In genomic region chr8:79292712-79293264, GRCm38 (mm10) we compare ENCODE assay signal across 14 mouse cellular contexts. TPM values are rescaled to one million over a fixed set of nuclear protein-coding genes. Genes with fewer than 3 reads are reported as not detected.
DNase-seq lines count a peak whose midpoint lies in the region; ATAC-seq and TF ChIP-seq lines count a peak whose summit lies in the region.
"Had no signal": no experiment of that assay in that cellular context is flagged by ENCODE, and none has a peak within 500 bp of the region (broad histone marks: within the 10 kb centered on the region; RNA-seq: fewer than 3 reads in every experiment).

No protein-coding gene starts in this region.

- DNase-seq in heart, adult 8-10 months (ENCODE audit: low spot score), result no peak
- DNase-seq in lung, embryonic 14.5 days, result no peak
- no peak for DNase-seq in lung, postnatal 4 days
- DNase-seq in urinary bladder, postnatal 36 days (ENCODE audit: low spot score in 2 of 2), result no peak
- DNase-seq in retina, embryonic 14.5 days (ENCODE audit: low spot score), result no peak
- DNase-seq: cerebellum, adult 9-11 months had no signal

- peak overlapping the region; percentile 89 for H3K4me2 ChIP-seq in heart, embryonic 13.5 days
- H3K4me2 ChIP-seq in lung, embryonic 14.5 days, result peak overlapping the region; percentile 94
- H3K4me2 ChIP-seq in forebrain, embryonic 15.5 days (replicated peaks), result peak overlapping the region; percentile 70

- no peaks in the 10 kb centered on the region for H3K9me3 ChIP-seq in heart, embryonic 13.5 days
- H3K9me3 ChIP-seq in lung, embryonic 14.5 days (ENCODE audit: low read depth, low read length), result no peaks in the 10 kb centered on the region
- no peaks in the 10 kb centered on the region for H3K9me3 ChIP-seq in forebrain, embryonic 15.5 days

- H3K9ac ChIP-seq in heart, embryonic 13.5 days, result peak overlapping the region; percentile 90; the same call in 1 of the 2 replicates
- H3K9ac ChIP-seq in lung, embryonic 14.5 days, result no peak overlapping the region
- H3K9ac ChIP-seq in forebrain, embryonic 15.5 days (replicated peaks), result no peak overlapping the region

- H3K4me3 ChIP-seq in heart, embryonic 13.5 days, result peak overlapping the region; percentile 73; the same call in 1 of the 2 replicates
- no peak overlapping the region for H3K4me3 ChIP-seq in lung, embryonic 14.5 days (ENCODE audit: low read depth, low read length)
- 0 out of 2 replicates have a peak overlapping the region, but pooled peaks have one; percentile 67 for H3K4me3 ChIP-seq in forebrain, embryonic 15.5 days

- no peaks in the 10 kb centered on the region for H3K36me3 ChIP-seq in heart, embryonic 13.5 days
- no peaks in the 10 kb centered on the region for H3K36me3 ChIP-seq in lung, embryonic 14.5 days (ENCODE audit: insufficient read depth)
- no peaks in the 10 kb centered on the region for H3K36me3 ChIP-seq in forebrain, embryonic 15.5 days

- WGBS in heart, embryonic 13.5 days, result 23% methylated on average over 3 of the region's 3 CpGs
- 52% methylated on average over 3 of the region's 3 CpGs for WGBS in lung, embryonic 14.5 days
- WGBS in forebrain, embryonic 15.5 days, result 86% methylated on average over 3 of the region's 3 CpGs

- peaks cover 34% of the 10 kb centered on the region for H3K4me1 ChIP-seq in heart, embryonic 13.5 days
- H3K4me1 ChIP-seq in lung, embryonic 14.5 days (ENCODE audit: insufficient read depth), result peaks cover 12% of the 10 kb centered on the region; the same call in 1 of the 2 replicates
- peaks cover 39% of the 10 kb centered on the region for H3K4me1 ChIP-seq in forebrain, embryonic 15.5 days

- H3K27me3 ChIP-seq in heart, embryonic 13.5 days (replicated peaks), result no peaks in the 10 kb centered on the region
- no peaks in the 10 kb centered on the region for H3K27me3 ChIP-seq in lung, embryonic 14.5 days (ENCODE audit: insufficient read depth, low read length)
- H3K27me3 ChIP-seq in forebrain, embryonic 15.5 days, result no peaks in the 10 kb centered on the region

- no peak for ATAC-seq in heart, embryonic 13.5 days (ENCODE audit: extremely low read depth, insufficient number of reproducible peaks, low FRiP score, low TSS enrichment)
- ATAC-seq in lung, embryonic 14.5 days (ENCODE audit: insufficient read depth), result no peak
- no peak for ATAC-seq in forebrain, embryonic 15.5 days (replicated peaks)
- peak; percentile 13; the same call in 1 of the 2 replicates for ATAC-seq in megakaryocyte-erythroid progenitor cell, adult 5-6 weeks (replicated peaks; ENCODE audit: low FRiP score, low TSS enrichment, poor library complexity, severe bottlenecking)
- ATAC-seq: lung, postnatal 0 days had no signal

- peak overlapping the region; percentile 98 for H3K27ac ChIP-seq in heart, embryonic 13.5 days (replicated peaks)
- H3K27ac ChIP-seq in lung, embryonic 14.5 days (ENCODE audit: low read depth), result peak overlapping the region; percentile 15; the same call in 1 of the 2 replicates
- H3K27ac ChIP-seq in forebrain, embryonic 15.5 days (replicated peaks), result no peak overlapping the region

- TF ChIP-seq CTCF in lung, embryonic 14.5 days (IDR thresholded peaks at IDR 0.05; ENCODE audit: low read depth), result no peak

RNA-seq across cellular contexts. Expression of gene Mmaa, which starts 1.9 kb away (rescaled TPM):
- 13.1 and 14.2 TPM in 2 replicates for polyA plus RNA-seq in heart, embryonic 13.5 days (2015; fragmentation: Nextera tagmentation; extraction: Ambion mirVana)
- 10 to 100 TPM; 41.6 to 49.0 (median 46.5) TPM for total RNA-seq in heart, adult 8-10 months (2022)
- 9.5 and 9.9 TPM in 2 replicates for polyA plus RNA-seq in lung, embryonic 14.5 days (2014; fragmentation: Nextera tagmentation; extraction: Ambion mirVana)
- 25.6 and 26.2 TPM in 2 replicates for polyA plus RNA-seq in forebrain, embryonic 15.5 days (2015; fragmentation: Nextera tagmentation; extraction: Ambion mirVana)
- 4.3 and 9.3 TPM in 2 replicates for total RNA-seq in megakaryocyte-erythroid progenitor cell, adult 5-6 weeks (2014; fragmentation: Nextera tagmentation)
- total RNA-seq in megakaryocyte-erythroid progenitor cell, adult 5-6 weeks (2017), result 10.4 and 10.7 TPM in 2 replicates

RNA-seq across cellular contexts. Expression of gene 1700011L22Rik, which starts 44.4 kb away (rescaled TPM):
- polyA plus RNA-seq in heart, embryonic 13.5 days (2015; fragmentation: Nextera tagmentation; extraction: Ambion mirVana), result not detected in 2 replicates
- total RNA-seq in heart, adult 8-10 months (2022), result not detected
- polyA plus RNA-seq in lung, embryonic 14.5 days (2014; fragmentation: Nextera tagmentation; extraction: Ambion mirVana), result not detected in 2 replicates
- polyA plus RNA-seq in forebrain, embryonic 15.5 days (2015; fragmentation: Nextera tagmentation; extraction: Ambion mirVana), result not detected in 2 replicates
- not detected in 2 replicates for total RNA-seq in megakaryocyte-erythroid progenitor cell, adult 5-6 weeks (2014; fragmentation: Nextera tagmentation)
- 2.9 TPM in 1 of 2 replicates, not detected in the other for total RNA-seq in megakaryocyte-erythroid progenitor cell, adult 5-6 weeks (2017)
- total RNA-seq: hematopoietic stem cell, adult 5-6 weeks; layer of hippocampus, postnatal 10 days had no signal
- polyA plus RNA-seq: erythroblast, embryonic 14.5 days; lung, postnatal 0 days; thymus, postnatal 0 days had no signal
